Mouse (Mus musculus) ES-E14 (cell line): ENCODE data around the gene Stim2.

Experiments
- CHD2 ChIP-seq: IDR thresholded peaks from 2 replicates; pipeline ENCODE4 v1.6.1; 2014; ENCODE audit warnings: mild to moderate bottlenecking, low read depth, low read length, inconsistent platforms
- HCFC1 ChIP-seq: IDR thresholded peaks from 2 replicates; pipeline ENCODE4 v1.6.1; 2012; ENCODE audit warnings: low read length, inconsistent platforms, borderline replicate concordance; ENCODE audit not compliant: insufficient read depth
- MAFK ChIP-seq: IDR thresholded peaks from 2 replicates; pipeline ENCODE4 v1.6.1; 2014; ENCODE audit warnings: mild to moderate bottlenecking, low read depth, low read length, inconsistent platforms; ENCODE audit not compliant: insufficient read depth
- ZC3H11A ChIP-seq: IDR thresholded peaks from 2 replicates; pipeline ENCODE4 v1.6.1; 2012; ENCODE audit warnings: low read depth, mild to moderate bottlenecking, inconsistent platforms, low read length, borderline replicate concordance

- no peak for TF ChIP-seq CHD2
- TF ChIP-seq ZC3H11A, result no peak
- TF ChIP-seq HCFC1, result no peak
- TF ChIP-seq MAFK, result no peak
Observed at GRCm38 (mm10) chr5:54159156-54159793, 161.0 kb downstream of the Stim2 start.
